Mouse (Mus musculus): ENCODE measurements around the gene Clybl.

Gene Clybl

GRCm38 (mm10) chr14:122436850-122437249 is 255.3 kb downstream of the Clybl start:
- DNase-seq = no peak

- no peak for DNase-seq
Observed at GRCm38 (mm10) chr14:122449601-122450495, 268.3 kb downstream of the Clybl start.

GRCm38 (mm10) chr14:122450496-122451382 is 269.2 kb downstream of the Clybl start, which contains the start of gene Gm5089:
Gene Gm5089 (minus strand): TSS chr14:122451115.
- no peak for DNase-seq

- DNase-seq = no peak
Observed at GRCm38 (mm10) chr14:122451551-122452145, 270.1 kb downstream of the Clybl start.
